Mouse (Mus musculus) telencephalon, adult 2 months (tissue): ENCODE measurements around the gene Fam210b.
"Not testable (repeated sequence)": the region's sequence is repeated elsewhere in the genome, so short reads cannot be mapped to it uniquely, and the experiment has no call there.

Experiments
- DNase-seq: peaks from one replicate; pipeline ENCODE4 v3.0.0-alpha.2; 2011; ENCODE audit warnings: low read depth, low spot score

Gene Fam210b

GRCm38 (mm10) chr2:172345258-172345738 is at the start of gene Fam210b:
Fam210b (plus strand) TSS chr2:172345565.
- DNase-seq = peak; percentile 95

- DNase-seq = no peak
These were observed 47.3 kb upstream of the Fam210b start for GRCm38 (mm10) chr2:172298083-172298482.

GRCm38 (mm10) chr2:172298542-172298941 is 46.8 kb upstream of the Fam210b start:
- DNase-seq = no peak

- DNase-seq = no peak
These were observed 46.0 kb upstream of the Fam210b start for GRCm38 (mm10) chr2:172299126-172299921.

GRCm38 (mm10) chr2:172302396-172302795 is 43.0 kb upstream of the Fam210b start:
- DNase-seq = no peak

GRCm38 (mm10) chr2:172304118-172304708 is 41.2 kb upstream of the Fam210b start:
- DNase-seq = no peak

- not testable (repeated sequence) for DNase-seq
These were observed 39.8 kb upstream of the Fam210b start for GRCm38 (mm10) chr2:172305546-172305945.

- no peak for DNase-seq
These were observed 38.8 kb upstream of the Fam210b start for GRCm38 (mm10) chr2:172306544-172306943.

- no peak for DNase-seq
These were observed 33.6 kb upstream of the Fam210b start for GRCm38 (mm10) chr2:172311731-172312130.

GRCm38 (mm10) chr2:172320878-172321277 is 24.5 kb upstream of the Fam210b start:
- no peak for DNase-seq

- DNase-seq = no peak
These were observed 17.1 kb upstream of the Fam210b start for GRCm38 (mm10) chr2:172328248-172328647.

- DNase-seq = peak; percentile 55
These were observed 16.2 kb upstream of the Fam210b start for GRCm38 (mm10) chr2:172329179-172329578.

- DNase-seq = no peak
These were observed 7.0 kb upstream of the Fam210b start for GRCm38 (mm10) chr2:172338206-172338942.

- DNase-seq = no peak
These were observed 4.4 kb upstream of the Fam210b start for GRCm38 (mm10) chr2:172340936-172341335.

- no peak for DNase-seq
These were observed 3.8 kb upstream of the Fam210b start for GRCm38 (mm10) chr2:172341606-172342005.

GRCm38 (mm10) chr2:172343751-172344150 is 1.6 kb upstream of the Fam210b start:
- DNase-seq = no peak

GRCm38 (mm10) chr2:172344669-172345068 is 696 bp upstream of the Fam210b start:
- DNase-seq = no peak

- DNase-seq = no peak
These were observed 917 bp downstream of the Fam210b start for GRCm38 (mm10) chr2:172346034-172346929.

- no peak for DNase-seq
These were observed 1.7 kb downstream of the Fam210b start for GRCm38 (mm10) chr2:172346933-172347611.

- DNase-seq = peak; percentile 41
These were observed 3.1 kb downstream of the Fam210b start for GRCm38 (mm10) chr2:172348297-172348950.
